Mouse (Mus musculus) neural tube, embryonic 12.5 days (tissue): Measurements from ENCODE around the gene 4930524B15Rik. TPM values are rescaled to one million over a fixed set of nuclear protein-coding genes. Genes with fewer than 3 reads are reported as not detected.

Experiments
- ATAC-seq: fragments of 200-750 bp; cut with Nextera tagmentation; 2 replicates; pipeline ENCODE4 v1.8.0; 2017; ENCODE audit warnings: low read depth, mild to moderate bottlenecking, moderate TSS enrichment, moderate library complexity; ENCODE audit not compliant: low FRiP score
- H3K27ac ChIP-seq: fragments of 300-500 bp; sonication (generic); 2 replicates; pipeline ENCODE4 v1.5.1; 2016
- H3K27me3 ChIP-seq: fragments of 300-500 bp; sonication (generic); replicated peaks from 2 replicates; pipeline ENCODE4 v1.6.1; 2016; ENCODE audit warnings: mild to moderate bottlenecking
- H3K36me3 ChIP-seq: fragments of 300-500 bp; sonication (generic); 2 replicates; pipeline ENCODE4 v1.6.1; 2016; ENCODE audit warnings: mild to moderate bottlenecking
- H3K4me1 ChIP-seq: fragments of 300-500 bp; sonication (generic); 2 replicates; pipeline ENCODE4 v1.6.1; 2016
- H3K4me2 ChIP-seq: fragments of 300-500 bp; sonication (generic); replicated peaks from 2 replicates; pipeline ENCODE4 v1.6.1; 2016; ENCODE audit warnings: mild to moderate bottlenecking
- H3K4me3 ChIP-seq: fragments of 300-500 bp; sonication (generic); 2 replicates; pipeline ENCODE4 v1.5.1; 2016
- H3K9ac ChIP-seq: fragments of 300-500 bp; sonication (generic); 2 replicates; pipeline ENCODE4 v1.6.1; 2016; ENCODE audit warnings: mild to moderate bottlenecking
- H3K9me3 ChIP-seq: fragments of 300-500 bp; sonication (generic); 2 replicates; pipeline ENCODE4 v1.6.1; 2016; ENCODE audit warnings: mild to moderate bottlenecking
- WGBS: fragments of 180-500 bp; shearing (Covaris S2); methylation state at CpG from one replicate; pipeline ENCODE4 v1.1.7; 2016; 5-methylcytosine and 5-hydroxymethylcytosine counted together
- polyA plus RNA-seq: library from polyadenylated mRNA; unstranded; fragments of >200 nt; fragmentation: Nextera tagmentation; extraction: Ambion mirVana; gene quantifications from 2 replicates; pipeline ENCODE4 v1.2.1, GENCODE M21; 2016

4930524B15Rik gene
- polyA plus RNA-seq = 0.15 and 0.17 TPM in 2 replicates

DNA sequence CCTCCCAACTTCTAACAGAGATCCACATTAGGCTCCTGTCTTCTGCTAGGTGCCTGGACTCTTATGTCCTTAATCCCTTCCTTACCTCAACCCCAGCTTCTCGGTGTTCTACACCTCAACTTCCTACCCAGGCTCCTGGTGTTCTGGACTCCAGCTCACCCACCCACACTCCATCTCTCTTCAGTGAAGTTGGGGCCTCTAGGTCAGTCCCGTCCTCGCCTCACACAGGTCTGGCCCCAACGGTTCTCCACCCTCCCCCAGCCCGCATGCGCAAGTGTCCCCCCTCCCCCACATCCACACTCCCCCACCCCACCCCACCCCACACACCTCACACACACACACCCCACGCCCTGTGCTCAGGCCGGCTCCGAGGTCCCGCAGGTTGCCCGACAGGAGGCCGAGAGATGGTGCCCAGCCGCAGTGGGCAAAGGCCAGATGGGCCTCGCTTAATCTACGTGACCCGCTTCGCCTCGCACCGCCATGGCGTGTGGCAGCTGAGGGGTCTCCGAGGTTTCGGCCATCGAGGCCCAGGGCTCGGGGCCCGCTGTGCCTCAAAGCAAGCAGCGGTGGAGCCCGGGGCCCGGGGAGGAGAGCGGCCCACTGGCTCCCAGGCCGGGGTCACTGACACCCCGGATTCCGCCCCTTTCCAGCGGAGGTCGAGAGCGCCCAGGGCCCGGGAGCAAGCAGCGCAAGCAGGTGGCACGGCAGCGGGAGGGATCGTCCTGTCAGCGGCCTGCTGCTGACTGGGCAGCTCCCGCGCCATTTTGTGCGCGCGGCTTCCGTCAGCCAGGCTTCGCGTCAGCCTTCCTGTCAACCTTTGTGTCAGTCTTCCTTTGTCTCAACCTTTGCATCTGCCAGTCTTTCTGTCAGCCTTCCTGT, at the start of gene 4930524B15Rik:
4930524B15Rik (plus strand) TSS at position 337 of the 879 bp plus-strand sequence.
- no peaks in the 10 kb centered on the region for H3K36me3 ChIP-seq
- H3K27me3 ChIP-seq = no peaks in the 10 kb centered on the region
- H3K9me3 ChIP-seq = no peaks in the 10 kb centered on the region
- peaks cover 6% of the 10 kb centered on the region; the same call in 1 of the 2 replicates for H3K4me1 ChIP-seq
- H3K4me3 ChIP-seq = peak within 1 kb of the TSS; percentile 22
- H3K9ac ChIP-seq = peak within 1 kb of the TSS; percentile 42
- peak within 1 kb of the TSS; percentile 62 for H3K4me2 ChIP-seq
- no peak within 1 kb of the TSS for H3K27ac ChIP-seq
- ATAC-seq = peak; percentile 71
- WGBS = 45% methylated on average over 49 of the region's 49 CpGs

DNA sequence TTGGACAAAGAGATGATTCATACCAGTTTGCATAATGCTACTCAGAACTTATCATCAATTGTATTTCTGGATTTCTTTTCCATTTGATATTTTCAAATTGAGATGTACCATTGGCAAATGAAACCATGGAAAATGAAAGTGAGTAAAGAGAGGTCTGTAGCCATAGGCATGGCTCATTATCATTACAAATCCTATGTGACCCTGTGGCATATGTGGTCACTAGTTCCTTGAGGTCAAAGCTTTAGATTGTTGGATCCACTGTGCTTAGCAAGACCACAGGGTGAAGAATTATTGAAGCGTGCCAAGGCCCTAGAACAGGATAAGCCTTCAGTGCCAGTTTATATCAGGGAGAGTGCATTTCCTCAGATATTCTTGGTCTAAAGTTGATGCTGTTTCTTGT, 47.6 kb upstream of the 4930524B15Rik start:
- Histone ChIP-seq H3K4me1 (no peaks in the 10 kb centered on the region), H3K4me3 (no peak overlapping the region), H3K9me3 (no peaks in the 10 kb centered on the region), H3K27ac (no peak overlapping the region), H3K36me3 (peaks cover 13% of the 10 kb centered on the region), H3K4me2 (no peak overlapping the region), H3K9ac (no peak overlapping the region), H3K27me3 (no peaks in the 10 kb centered on the region)
- ATAC-seq = no peak
- 95% methylated on average over 1 of the region's 1 CpGs for WGBS

DNA sequence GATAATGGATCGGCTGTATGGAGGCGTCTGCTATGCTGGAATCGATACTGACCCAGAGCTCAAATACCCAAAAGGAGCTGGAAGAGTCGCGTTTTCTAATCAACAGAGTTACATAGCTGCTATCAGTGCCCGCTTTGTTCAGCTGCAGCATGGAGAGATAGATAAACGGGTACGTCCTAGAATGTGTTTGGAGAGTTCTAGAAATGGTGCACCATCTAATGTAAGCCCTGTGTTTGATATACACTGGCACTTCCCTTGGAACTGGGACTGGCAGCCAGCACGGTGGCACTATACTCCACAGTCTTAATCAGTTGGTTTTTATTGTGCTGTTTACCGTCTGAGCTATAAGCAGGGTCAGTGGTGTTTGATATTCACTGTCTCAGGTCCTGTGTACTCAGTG, 35.3 kb upstream of the 4930524B15Rik start:
- peaks cover 47% of the 10 kb centered on the region for H3K36me3 ChIP-seq
- no peaks in the 10 kb centered on the region for H3K27me3 ChIP-seq
- WGBS = 92% methylated on average over 10 of the region's 10 CpGs
- no peak for ATAC-seq
- H3K9ac ChIP-seq = no peak overlapping the region
- no peak overlapping the region for H3K4me2 ChIP-seq
- no peaks in the 10 kb centered on the region for H3K9me3 ChIP-seq
- H3K4me3 ChIP-seq = no peak overlapping the region
- no peaks in the 10 kb centered on the region for H3K4me1 ChIP-seq
- no peak overlapping the region for H3K27ac ChIP-seq

DNA sequence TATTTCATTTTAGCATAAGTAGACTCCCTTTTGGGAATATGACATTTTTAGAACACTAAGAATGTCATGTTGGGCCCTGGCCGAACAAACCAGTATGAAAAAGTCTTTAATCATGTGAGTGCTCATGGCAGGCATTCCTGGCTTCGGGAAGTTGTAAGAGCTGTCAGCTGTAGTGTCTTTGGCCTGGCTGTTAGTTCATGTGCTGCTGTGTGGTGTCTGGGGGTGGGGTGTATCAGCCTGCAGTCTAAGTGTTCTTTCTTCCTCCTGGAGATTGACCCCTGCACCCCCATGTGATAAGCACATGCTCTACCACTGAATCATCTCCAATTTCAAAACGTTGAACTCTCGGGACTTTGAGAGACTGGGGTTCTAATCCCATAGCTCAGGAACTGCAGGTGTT, 29.7 kb upstream of the 4930524B15Rik start:
- ATAC-seq = no peak
- WGBS = 70% methylated on average over 4 of the region's 4 CpGs
- Histone ChIP-seq H3K36me3 (peaks cover 11% of the 10 kb centered on the region), H3K9ac (no peak overlapping the region), H3K4me3 (no peak overlapping the region), H3K27me3 (no peaks in the 10 kb centered on the region), H3K4me2 (no peak overlapping the region), H3K9me3 (no peaks in the 10 kb centered on the region), H3K27ac (no peak overlapping the region), H3K4me1 (no peaks in the 10 kb centered on the region)

DNA sequence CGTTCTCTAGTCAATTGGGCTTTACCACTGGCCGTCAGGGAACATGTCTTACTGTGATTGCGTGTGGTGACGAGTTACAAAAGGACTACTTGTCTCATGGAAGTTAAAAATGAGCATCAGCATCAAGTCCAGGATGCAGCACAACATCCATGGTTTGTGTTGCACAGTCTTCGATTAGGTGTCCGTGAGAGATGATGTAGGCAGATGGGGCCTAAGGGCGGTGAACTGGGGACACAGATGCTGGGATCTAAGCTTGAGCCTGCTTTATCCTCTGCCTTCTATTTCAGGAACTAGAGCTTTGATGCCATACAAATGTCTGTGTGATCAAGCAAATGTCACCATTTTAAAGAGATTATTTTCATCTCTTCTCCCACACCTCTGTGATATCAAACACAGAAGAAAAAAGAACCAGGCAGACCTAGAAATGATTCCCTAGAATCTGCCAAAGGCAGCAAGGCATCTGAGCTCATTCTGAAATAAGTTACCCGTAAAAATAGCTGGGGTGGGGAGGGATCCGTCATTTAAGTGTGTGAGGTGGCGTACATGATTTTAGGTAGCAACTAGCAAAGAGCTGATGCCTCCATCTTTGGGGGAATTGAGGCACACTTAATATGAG, 28.4 kb upstream of the 4930524B15Rik start:
- H3K27me3 ChIP-seq = no peaks in the 10 kb centered on the region
- no peaks in the 10 kb centered on the region for H3K9me3 ChIP-seq
- H3K9ac ChIP-seq = no peak overlapping the region
- no peaks in the 10 kb centered on the region for H3K36me3 ChIP-seq
- no peak overlapping the region for H3K4me2 ChIP-seq
- H3K27ac ChIP-seq = no peak overlapping the region
- WGBS = 92% methylated on average over 10 of the region's 10 CpGs
- peaks cover 7% of the 10 kb centered on the region; the same call in 1 of the 2 replicates for H3K4me1 ChIP-seq
- no peak overlapping the region for H3K4me3 ChIP-seq
- no peak for ATAC-seq

DNA sequence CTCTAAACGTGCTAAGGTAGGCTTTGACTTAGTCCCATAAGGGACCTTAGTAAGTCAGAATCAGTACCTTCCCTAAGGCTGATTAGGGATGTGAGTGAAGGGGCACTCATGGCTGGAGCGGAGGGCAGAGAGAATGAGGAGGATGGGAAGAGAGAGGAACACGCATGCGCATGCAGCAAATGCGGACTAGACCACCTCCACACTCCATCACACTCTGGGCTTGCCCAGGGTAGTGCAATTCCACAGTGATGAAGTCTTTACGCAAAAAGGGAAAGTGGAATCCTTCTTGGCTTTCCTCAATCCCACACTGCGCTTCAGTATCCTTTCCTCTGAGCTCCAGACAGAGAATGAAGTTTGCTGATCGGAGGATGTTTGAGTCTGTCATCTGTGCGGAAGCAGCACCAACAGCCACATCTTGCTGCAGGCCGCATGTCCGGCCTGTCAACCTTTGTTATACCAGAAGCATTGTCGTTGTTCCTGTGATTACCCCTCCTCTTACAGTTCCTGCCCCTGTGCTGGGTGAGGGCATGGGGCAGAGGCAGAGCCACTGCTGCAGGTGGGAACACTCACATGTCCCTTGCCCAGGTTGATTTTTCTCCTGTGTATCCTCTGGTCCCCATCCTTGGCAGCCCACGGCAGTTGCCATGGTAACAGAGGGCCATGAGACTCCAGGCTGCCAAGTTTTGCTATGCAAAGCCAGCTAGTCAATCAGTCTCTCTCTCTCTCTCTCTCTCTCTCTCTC, 24.3 kb upstream of the 4930524B15Rik start:
- H3K9me3 ChIP-seq = no peaks in the 10 kb centered on the region
- H3K9ac ChIP-seq = no peak overlapping the region
- H3K4me1 ChIP-seq = peaks cover 7% of the 10 kb centered on the region; the same call in 1 of the 2 replicates
- H3K4me3 ChIP-seq = no peak overlapping the region
- H3K36me3 ChIP-seq = no peaks in the 10 kb centered on the region
- no peak overlapping the region for H3K4me2 ChIP-seq
- H3K27me3 ChIP-seq = no peaks in the 10 kb centered on the region
- 76% methylated on average over 13 of the region's 13 CpGs for WGBS
- ATAC-seq = peak; percentile 67
- no peak overlapping the region for H3K27ac ChIP-seq

DNA sequence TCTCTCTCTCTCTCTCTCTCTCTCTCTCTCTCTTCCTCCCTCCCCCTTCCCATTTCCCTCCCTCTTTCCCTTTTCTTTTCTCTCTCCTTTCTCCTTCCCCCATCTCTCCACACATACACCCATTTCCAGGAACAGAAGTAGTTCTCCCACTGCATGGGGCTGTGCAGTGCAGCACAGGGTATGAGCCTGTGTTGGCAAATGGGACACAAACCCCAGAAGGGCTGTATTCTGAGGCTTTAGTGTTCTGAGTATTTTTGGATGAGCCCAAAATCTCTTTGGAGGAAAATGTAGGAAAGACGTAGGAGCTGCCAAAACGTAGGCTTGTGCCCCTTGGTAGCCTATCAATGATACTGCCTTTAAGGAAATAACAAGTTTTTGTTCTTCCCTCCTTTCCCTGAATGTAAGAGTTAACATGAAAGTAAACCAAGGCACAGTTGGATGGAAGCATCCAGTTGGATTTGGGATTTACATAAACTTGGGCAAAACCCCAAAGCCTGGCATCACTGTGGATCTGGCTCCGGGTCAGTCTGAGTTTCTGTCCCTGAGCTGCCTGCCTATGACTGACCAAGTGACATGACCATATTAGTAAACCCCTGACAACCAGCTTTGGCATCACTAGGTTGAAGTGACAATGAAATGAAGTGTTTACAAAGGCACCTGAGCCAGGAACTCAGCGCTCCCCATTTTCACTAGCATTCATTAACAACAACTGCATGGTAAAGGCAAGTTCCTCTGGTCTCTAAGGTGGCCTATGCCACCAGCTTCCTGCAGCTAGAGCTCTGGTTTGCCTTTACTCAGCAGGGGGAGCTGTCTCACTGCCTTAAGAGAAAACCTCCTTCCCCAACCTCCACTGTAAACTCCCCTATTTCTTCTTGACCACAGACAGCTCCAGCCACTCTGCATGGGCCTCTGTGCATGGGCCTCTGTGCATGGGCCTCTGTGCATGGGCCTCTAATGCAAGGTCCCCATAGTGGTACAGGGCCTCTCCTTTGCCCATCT, 23.5 kb upstream of the 4930524B15Rik start:
- Histone ChIP-seq H3K4me3 (no peak overlapping the region), H3K9me3 (no peaks in the 10 kb centered on the region), H3K27me3 (no peaks in the 10 kb centered on the region), H3K27ac (no peak overlapping the region), H3K9ac (no peak overlapping the region), H3K4me1 (peaks cover 7% of the 10 kb centered on the region; the same call in 1 of the 2 replicates), H3K4me2 (no peak overlapping the region), H3K36me3 (no peaks in the 10 kb centered on the region)
- 83% methylated on average over 4 of the region's 4 CpGs for WGBS
- ATAC-seq = peak; percentile 23; the same call in 1 of the 2 replicates

DNA sequence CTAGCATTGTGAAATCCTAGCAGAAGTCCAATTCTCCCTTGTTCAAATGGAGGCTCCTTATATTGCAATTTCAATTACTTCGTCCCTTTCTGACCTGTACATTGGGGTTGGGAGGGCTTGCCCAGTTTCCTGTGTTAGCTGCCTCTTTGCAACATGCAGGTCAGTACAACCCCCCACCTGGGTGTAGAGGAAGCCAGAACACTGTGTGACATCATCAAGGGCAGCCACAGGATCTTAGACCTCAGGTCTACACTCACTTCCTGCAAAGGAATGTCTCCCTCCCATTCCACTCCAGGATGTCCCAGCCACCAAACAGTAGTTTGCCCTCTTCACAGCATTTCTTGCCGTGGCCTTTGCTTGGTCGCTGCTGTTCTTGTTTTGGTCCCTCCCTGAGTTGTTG, 19.9 kb upstream of the 4930524B15Rik start:
- WGBS = 84% methylated on average over 3 of the region's 3 CpGs
- Histone ChIP-seq H3K9me3 (no peaks in the 10 kb centered on the region), H3K36me3 (no peaks in the 10 kb centered on the region), H3K27me3 (0 out of 2 replicates have a peak, but pooled peaks cover 3% of the 10 kb centered on the region), H3K4me2 (no peak overlapping the region), H3K27ac (no peak overlapping the region), H3K4me1 (peaks cover 10% of the 10 kb centered on the region; the same call in 1 of the 2 replicates), H3K4me3 (no peak overlapping the region), H3K9ac (no peak overlapping the region)
- ATAC-seq = no peak

DNA sequence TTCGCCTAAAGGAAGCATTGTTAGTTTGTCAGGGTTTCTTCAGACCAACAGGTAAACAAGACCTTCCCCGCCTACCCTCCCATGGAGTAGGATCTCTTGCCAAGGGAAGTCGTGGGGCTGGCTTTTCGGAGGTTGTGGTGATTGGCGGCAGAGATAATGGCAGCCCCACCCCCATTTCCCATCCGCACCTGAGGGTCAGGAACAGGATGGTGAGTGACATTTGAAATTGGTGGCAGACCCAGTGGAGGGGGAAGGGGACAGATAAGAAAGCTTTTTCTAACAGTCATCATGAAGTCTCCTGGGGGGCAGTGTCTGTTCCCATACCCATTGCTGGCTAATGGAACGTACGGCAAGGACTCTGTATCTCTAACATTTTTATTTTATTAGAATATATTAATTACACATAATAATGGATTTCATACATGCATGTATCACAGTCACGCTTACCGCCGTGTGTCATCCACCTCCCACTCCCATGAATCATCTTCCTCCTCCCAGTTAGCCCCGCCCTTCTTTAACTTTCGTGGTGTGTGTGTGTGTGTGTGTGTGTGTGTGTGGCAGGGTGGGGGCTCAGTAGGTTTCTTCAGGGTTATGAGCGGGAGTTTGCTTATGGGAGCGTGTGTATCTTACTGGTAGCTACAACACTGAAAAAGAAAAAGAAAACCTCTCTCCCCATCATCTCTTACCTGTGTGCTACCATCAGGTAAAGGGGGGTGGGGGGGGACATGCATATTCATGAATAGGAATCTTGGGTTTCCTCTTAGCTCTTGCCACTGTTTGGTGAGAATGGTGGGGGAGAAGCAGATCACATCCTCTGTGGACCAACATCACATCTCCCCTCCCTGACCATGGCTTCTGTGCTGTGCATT, 16.7 kb upstream of the 4930524B15Rik start:
- H3K4me2 ChIP-seq = peak overlapping the region; percentile 59
- ATAC-seq = peak; percentile 82
- no peaks in the 10 kb centered on the region for H3K36me3 ChIP-seq
- 0 out of 2 replicates have a peak, but pooled peaks cover 5% of the 10 kb centered on the region for H3K27me3 ChIP-seq
- no peaks in the 10 kb centered on the region for H3K9me3 ChIP-seq
- H3K27ac ChIP-seq = no peak overlapping the region
- WGBS = 20% methylated on average over 15 of the region's 15 CpGs
- H3K4me1 ChIP-seq = 0 out of 2 replicates have a peak, but pooled peaks cover 3% of the 10 kb centered on the region
- peak overlapping the region; percentile 36; the same call in 1 of the 2 replicates for H3K9ac ChIP-seq
- H3K4me3 ChIP-seq = peak overlapping the region; percentile 35

DNA sequence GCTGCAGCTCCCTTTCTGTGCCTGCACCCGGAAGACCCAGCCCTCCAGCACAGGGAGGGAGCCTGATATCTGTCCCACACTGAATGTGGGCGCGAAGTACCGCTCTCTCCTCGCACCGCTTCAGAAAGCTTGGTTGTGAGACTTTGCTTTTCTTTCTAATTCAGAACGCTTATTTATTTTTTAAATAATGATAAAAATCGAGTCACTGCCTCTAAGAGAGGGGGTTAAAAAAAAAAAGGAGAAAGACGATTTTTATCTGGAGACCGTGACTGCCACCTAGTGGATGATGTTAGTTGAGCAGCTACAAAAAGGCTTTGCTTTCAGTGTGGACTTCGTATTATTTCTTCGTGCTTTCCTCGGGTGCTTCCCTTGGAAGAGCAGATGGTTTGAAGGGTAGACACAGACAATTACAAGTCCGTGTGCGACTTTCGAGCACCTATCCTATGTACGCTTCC, 16.0 kb upstream of the 4930524B15Rik start:
- Histone ChIP-seq H3K4me2 (peak overlapping the region; percentile 59), H3K4me1 (0 out of 2 replicates have a peak, but pooled peaks cover 3% of the 10 kb centered on the region), H3K9me3 (no peaks in the 10 kb centered on the region), H3K36me3 (no peaks in the 10 kb centered on the region), H3K9ac (peak overlapping the region; percentile 36; the same call in 1 of the 2 replicates), H3K27me3 (0 out of 2 replicates have a peak, but pooled peaks cover 5% of the 10 kb centered on the region), H3K4me3 (peak overlapping the region; percentile 35), H3K27ac (no peak overlapping the region)
- 3% methylated on average over 17 of the region's 17 CpGs for WGBS
- ATAC-seq = peak; percentile 65
